In genomic region chrX:141723936-141724335, GRCm38 (mm10) we compare ENCODE assay signal across 10 mouse cellular contexts. TPM values are rescaled to one million over a fixed set of nuclear protein-coding genes. Genes with fewer than 3 reads are reported as not detected.
DNase-seq lines count a peak whose midpoint lies in the region; ATAC-seq lines count a peak whose summit lies in the region.
"Had no signal": no experiment of that assay in that cellular context is flagged by ENCODE, and none has a peak within 500 bp of the region (broad histone marks: within the 10 kb centered on the region; RNA-seq: fewer than 3 reads in every experiment).

No protein-coding gene starts in this region.

- H3K9ac ChIP-seq in limb, embryonic 13.5 days, result no peak overlapping the region

- H3K36me3 ChIP-seq in megakaryocyte, embryonic 14.5 days (replicated peaks; ENCODE audit: low read length), result no peaks in the 10 kb centered on the region
- H3K36me3 ChIP-seq in limb, embryonic 13.5 days, result no peaks in the 10 kb centered on the region

- peak overlapping the region; percentile 65 for H3K4me2 ChIP-seq in limb, embryonic 13.5 days (replicated peaks)

- WGBS in limb, embryonic 13.5 days, result 19% methylated on average over 16 of the region's 16 CpGs

- peaks cover 69% of the 10 kb centered on the region for H3K27me3 ChIP-seq in megakaryocyte, embryonic 14.5 days (replicated peaks)
- peaks cover 83% of the 10 kb centered on the region for H3K27me3 ChIP-seq in limb, embryonic 13.5 days

- H3K9me3 ChIP-seq in megakaryocyte, embryonic 14.5 days, result peaks cover 23% of the 10 kb centered on the region
- no peaks in the 10 kb centered on the region for H3K9me3 ChIP-seq in limb, embryonic 13.5 days

- H3K4me1 ChIP-seq in megakaryocyte, embryonic 14.5 days, result peaks cover 16% of the 10 kb centered on the region; the same call in 1 of the 2 replicates
- H3K4me1 ChIP-seq in limb, embryonic 13.5 days, result no peaks in the 10 kb centered on the region

- H3K4me3 ChIP-seq in megakaryocyte, embryonic 14.5 days (replicated peaks), result peak overlapping the region; percentile 62
- H3K4me3 ChIP-seq in limb, embryonic 13.5 days, result peak overlapping the region; percentile 41

- ATAC-seq in megakaryocyte, adult 5-6 weeks (ENCODE audit: poor library complexity, severe bottlenecking), result no peak
- ATAC-seq in limb, embryonic 13.5 days (ENCODE audit: low FRiP score, low read depth), result no peak
- ATAC-seq in frontal cortex, adult (ENCODE audit: low TSS enrichment), result no peak

- peak; percentile 7 for DNase-seq in heart, postnatal 4 days
- DNase-seq in cerebellum, adult 9-10 months, result no peak
- DNase-seq in spleen, postnatal 14 days (ENCODE audit: low spot score in 2 of 2), result no peak
- no peak for DNase-seq in layer of hippocampus, postnatal 36 days
- DNase-seq: adrenal gland, adult 2 months; thymus, postnatal 25 days had no signal

- no peak overlapping the region for H3K27ac ChIP-seq in limb, embryonic 13.5 days

RNA-seq across cellular contexts. Expression of gene Irs4, which starts 1.1 kb away (rescaled TPM):
- not detected in 2 replicates for polyA plus RNA-seq in megakaryocyte, embryonic 14.5 days (2012; ENCODE audit: insufficient read depth, low replicate concordance)
- total RNA-seq in megakaryocyte, adult 5-6 weeks (2015), result not detected in 2 replicates
- not detected in 2 replicates for total RNA-seq in megakaryocyte, adult 5-6 weeks (2017)
- total RNA-seq in heart, postnatal 4 days (2021), result under 1 TPM; 0.07 to 0.32 TPM
- 0.06 and 0.15 TPM in 2 replicates for polyA plus RNA-seq in limb, embryonic 13.5 days (2015; fragmentation: Nextera tagmentation; extraction: Ambion mirVana)
- total RNA-seq in layer of hippocampus, postnatal 36 days (2021), result under 1 TPM; 0.05 to 0.07 TPM
- total RNA-seq: adrenal gland, adult 2 months had no signal
- polyA plus RNA-seq: adrenal gland, adult 2 months had no signal
